Mouse (Mus musculus) brain, adult 2 months (tissue): ENCODE measurements at regions not wholly inside any gene's neighbourhood (a gene's known extent, or its start where the extent isn't known, plus 50 kb on each side); places are given as distances from the start of the nearest gene placed in this dataset.

ENCODE experiments used
- DNase-seq: peaks from one replicate; pipeline ENCODE4 v3.0.0; 2011; ENCODE audit warnings: low read depth, low spot score

GRCm38 (mm10) chr2:169524429-169524828 is 63.1 kb downstream of the Gm11011 start:
- DNase-seq: peak; percentile 3

DNA sequence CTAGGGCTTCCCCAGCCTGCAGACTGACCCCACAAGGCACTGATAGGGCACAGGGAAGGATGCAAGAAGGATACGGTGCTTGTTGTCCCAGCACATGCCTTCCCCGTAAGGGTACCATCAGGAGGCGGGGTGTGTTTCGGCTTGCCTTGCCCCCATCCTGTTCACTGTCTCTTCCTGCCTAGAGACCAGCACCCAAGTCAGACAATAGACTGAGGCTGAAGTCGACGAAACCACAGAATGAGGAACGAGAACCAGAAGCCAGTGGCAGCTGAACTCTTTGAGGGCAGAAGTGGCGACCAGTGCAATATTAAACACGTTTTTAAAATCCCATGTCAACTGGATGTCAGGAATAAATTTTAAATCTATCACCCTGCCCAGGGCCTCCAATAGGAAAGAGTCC is 67.6 kb downstream of the Gm11011 start:
- no peak for DNase-seq

DNA sequence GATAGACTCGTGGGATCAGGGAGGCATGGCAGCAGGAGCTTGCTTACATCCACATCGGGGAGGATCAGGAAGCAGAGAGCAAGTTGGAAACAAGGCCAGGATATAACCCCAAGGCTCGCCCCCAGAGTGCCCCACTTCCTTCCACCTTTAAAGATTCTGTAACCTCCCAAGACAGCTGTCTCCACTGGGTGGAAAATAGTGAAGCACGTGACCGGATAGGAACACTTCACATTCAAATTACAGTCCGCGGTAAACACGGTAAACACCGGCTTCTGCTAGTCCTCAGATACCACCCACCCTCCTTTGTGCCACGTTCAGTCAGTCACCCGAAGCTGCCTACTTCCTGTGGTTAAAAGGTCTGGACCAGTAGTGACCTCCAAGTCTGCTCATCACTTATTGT is 72.2 kb downstream of the Gm11011 start:
- no peak for DNase-seq

- DNase-seq: no peak
These were observed 76.8 kb downstream of the Gm11011 start for GRCm38 (mm10) chr2:169510741-169511140.

GRCm38 (mm10) chr2:169509406-169509805 is 78.1 kb downstream of the Gm11011 start:
- DNase-seq: no peak

GRCm38 (mm10) chr2:169504416-169505057 is 83.0 kb downstream of the Gm11011 start:
- DNase-seq: no peak

DNA sequence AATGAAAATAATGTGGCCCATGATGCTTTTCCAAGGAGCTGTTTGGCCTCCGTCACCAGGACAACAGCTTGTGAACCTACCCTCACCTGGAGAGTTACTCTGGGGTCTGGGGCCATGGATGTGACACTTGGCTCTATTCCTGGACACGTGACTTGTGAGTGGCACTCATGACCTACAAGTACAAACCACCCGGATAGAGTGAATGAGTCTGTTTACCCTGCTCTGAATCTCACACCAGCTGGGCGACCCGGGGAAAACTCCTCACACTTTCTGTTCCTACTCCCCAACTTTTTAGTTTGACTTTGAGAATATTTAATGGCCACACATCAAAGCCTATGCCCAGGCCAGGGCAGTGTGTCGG is 84.0 kb downstream of the Gm11011 start:
- DNase-seq: no peak

DNA sequence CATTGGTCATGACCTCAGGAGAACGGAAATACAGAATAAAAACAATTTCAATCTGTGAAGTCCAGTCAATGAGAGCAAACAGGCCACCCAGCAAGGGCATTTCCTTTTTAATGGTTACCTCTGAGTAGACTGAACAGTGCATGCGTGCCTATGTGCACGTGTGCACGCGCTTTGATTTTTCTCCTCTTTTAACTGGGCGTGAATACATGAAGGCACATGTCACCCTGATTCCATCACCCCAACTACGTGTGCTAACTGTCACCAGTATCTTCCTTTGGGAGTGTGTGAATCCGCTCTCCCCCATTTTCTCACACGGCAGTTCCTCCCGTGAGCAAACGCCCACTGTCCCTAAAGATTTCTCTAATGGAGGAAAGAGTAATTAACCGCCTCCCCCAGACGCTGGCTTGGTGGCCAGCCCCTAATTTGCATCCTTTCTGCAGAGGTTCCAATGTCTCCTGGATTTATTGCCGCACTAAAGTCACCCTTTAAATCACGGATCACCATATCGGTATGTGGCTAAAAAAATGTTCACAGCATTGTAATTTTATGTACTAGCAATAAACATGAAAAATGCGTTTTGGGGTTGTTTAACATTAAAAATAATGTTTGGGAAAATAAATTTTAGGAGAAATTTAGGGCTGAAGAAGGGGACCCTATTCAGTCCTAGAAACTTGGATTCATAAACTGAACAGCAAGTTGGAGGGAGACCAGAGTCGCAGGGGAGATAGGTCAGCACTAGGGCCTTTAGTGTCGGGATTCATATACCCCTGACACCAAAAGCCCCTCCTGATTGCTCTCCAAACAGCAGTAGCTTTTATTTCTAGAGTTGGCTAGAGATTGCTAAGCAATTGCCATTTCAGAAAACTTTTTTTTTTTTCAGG is 84.6 kb downstream of the Gm11011 start:
- DNase-seq: no peak

GRCm38 (mm10) chr2:169501736-169502340 is 85.7 kb downstream of the Gm11011 start:
- DNase-seq: no peak

- DNase-seq: no peak
These were observed 92.2 kb downstream of the Gm11011 start for GRCm38 (mm10) chr2:169495368-169495767.

DNA sequence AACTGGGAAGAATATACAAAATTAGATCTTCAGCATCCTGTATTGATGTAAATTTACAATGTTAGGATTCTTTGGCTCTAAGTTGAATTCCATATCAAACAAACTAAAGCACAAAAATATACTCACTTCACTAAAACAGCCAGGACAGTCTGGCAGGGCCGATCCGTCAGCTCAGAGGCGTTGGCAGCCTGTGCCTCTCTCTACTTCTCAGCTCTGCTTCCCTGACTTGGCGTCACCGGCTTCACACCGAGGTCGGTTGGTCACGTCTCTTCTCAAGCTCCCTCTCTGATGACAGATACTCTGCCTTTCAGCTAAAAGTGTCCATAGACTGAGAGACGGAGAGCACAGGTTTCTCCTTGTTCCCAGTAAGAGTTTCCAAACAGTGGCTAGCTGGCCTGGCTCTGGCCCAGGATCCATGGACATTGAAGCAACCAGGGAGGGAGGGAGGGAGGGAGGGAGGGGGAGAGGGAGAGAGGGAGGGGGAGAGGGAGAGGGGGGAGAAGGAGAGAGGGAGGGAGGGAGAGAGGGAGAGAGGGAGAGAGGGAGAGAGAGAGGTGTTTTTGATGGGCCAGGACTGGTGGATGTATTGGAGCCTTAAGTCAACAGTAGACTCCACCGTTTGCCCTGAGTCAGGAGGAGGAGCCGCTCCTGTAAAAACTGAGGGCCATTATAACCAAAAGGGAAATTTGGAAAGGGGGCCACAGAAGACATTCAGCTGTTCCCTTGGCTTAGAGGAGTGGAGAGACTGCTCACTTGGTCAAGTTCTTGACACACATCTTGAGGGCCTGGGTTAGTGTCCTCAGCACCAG is 92.8 kb downstream of the Gm11011 start:
- DNase-seq: no peak

- no peak for DNase-seq
These were observed 93.8 kb downstream of the Gm11011 start for GRCm38 (mm10) chr2:169493609-169494275.

GRCm38 (mm10) chr2:169483934-169484333 is 103.6 kb downstream of the Gm11011 start:
- no peak for DNase-seq

- peak; percentile 76 for DNase-seq
These were observed 105.6 kb downstream of the Gm11011 start for GRCm38 (mm10) chr2:169481731-169482465.

DNA sequence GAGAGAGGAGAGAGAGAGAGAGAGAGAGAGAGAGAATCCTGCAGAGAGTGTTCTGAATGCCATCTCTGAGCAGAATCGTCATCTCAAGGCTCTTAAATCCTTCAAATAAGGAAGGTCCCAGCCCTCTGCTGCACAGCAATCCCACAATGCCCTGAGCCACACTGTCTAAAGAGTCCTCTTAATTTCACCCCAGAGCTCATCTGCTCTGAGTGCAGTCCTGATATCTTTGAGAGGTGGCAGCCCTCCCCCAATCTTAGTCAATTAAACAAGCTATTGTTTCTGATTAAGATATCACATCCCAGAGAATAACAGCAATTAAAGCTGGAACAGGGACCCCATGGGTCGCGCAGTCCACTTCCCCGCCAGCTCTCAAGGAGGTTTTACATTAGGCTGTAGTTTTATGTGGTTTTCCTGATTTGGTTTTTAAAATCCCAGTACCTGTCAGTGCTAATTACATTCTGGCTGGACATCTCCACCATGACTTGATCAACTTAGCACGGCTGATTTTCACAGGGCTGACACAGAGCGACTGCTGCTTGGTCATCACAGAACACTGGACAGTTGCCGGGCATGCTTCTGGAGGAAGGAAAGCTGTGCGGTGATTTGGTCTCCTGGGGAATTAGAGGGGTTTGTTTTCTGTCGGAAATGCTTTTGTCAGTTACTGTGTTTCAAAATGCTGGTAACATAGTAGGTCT is 113.0 kb downstream of the Gm11011 start:
- DNase-seq: no peak

DNA sequence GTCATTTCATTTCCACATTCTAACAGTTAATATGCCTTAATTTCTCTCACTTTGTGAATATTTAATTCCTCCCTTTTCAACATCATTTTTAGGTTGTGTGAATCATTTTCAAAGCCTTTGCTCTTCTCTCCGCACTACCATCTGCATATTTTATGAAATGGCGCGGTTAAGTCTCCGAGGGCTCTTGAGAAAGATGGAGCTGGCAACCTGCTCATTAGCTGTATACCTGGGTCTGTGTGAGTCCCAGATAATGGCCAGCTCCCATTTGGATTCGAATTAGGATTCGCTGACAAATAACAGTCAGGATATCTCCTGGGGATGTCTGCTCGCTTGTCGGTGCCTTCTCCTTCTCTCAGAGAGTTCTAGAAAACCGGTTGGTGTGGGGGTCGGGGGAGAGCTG is 118.0 kb downstream of the Gm11011 start:
- no peak for DNase-seq

- no peak for DNase-seq
These were observed 119.9 kb downstream of the Gm11011 start for GRCm38 (mm10) chr2:169467621-169468020.

DNA sequence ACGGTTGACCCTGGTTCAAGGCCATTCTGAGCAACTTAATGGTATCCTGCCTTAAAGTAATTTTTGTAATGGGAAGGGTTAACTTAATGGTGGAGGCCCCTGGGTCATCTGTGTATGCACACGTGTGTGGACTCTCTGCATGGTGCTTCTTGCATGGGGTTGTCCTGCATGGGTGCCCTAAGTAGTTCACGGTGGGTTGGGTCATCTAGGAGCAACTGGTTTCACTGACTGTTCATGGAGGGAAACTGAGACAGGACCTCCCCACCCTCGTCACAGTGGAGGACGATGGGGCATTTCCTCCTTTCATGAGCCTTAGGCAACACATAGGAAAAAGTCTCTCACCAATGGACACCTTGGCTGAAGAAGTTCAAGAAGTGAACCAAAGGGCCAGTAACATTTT is 123.4 kb downstream of the Gm11011 start:
- no peak for DNase-seq

- peak; percentile 18 for DNase-seq
These were observed 126.0 kb downstream of the Gm11011 start for GRCm38 (mm10) chr2:169461491-169462039.

GRCm38 (mm10) chr2:169452956-169453355 is 134.6 kb downstream of the Gm11011 start:
- DNase-seq: no peak
